Mouse (Mus musculus) liver, postnatal 0 days (tissue): ENCODE data around the gene Irf1.

Experiments used
- CTCF ChIP-seq: sonication (generic); IDR thresholded peaks from 2 replicates; pipeline ENCODE4 v1.5.1; 2016; ENCODE audit warnings: antibody characterized with exemption, low read depth
- EP300 ChIP-seq: IDR thresholded peaks from 2 replicates; pipeline ENCODE4 v1.6.1; 2016; ENCODE audit warnings: antibody characterized with exemption, low read depth, mild to moderate bottlenecking

DNA sequence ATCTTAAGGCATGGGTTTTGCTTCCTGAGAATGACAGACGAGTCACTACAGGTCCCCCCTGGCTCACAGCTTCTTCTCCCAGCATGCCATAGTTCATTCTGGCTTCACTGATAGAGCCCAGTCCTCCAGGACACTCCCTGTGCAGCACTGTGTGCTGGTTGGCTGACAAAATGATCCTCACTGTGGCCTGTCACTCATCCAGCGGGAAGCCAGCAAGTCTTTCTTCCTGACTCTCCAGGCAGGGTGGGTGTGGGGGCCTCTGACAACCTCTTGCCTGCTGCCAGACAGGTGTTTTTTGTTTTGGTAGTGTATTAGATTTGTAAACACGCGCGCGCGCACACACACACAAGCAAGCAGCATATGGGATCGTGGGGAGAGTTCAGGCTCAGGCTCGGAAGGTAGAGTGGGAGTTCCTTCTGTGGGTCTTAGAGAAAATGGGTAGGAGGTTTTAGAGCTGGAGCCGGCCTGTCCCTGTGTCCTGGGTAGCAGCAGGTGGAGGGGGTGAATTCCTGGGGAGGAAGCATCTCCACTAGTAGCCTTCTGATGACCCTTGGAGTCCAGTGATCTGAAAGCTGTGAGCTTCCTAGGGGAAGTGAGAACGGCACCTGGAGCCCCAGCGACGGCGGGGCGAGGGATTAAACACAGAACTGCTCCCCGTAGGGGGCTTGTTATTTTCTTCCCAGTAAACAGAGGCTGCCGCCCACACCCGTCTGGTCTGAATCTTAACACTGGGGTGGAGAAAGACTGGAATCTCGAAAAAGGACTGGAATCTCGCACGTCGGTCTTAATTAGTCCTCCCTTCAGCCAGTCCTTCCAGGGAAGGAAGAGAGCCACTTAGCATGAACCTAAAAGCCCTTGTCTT, 10.0 kb upstream of the Irf1 start:
- TF ChIP-seq CTCF, result no peak
- TF ChIP-seq EP300, result no peak
